Mouse (Mus musculus): ENCODE results near the gene Kcnc1. TPM values are rescaled to one million over a fixed set of nuclear protein-coding genes. Genes with fewer than 3 reads are reported as not detected.

Gene Kcnc1
- polyA plus RNA-seq (2016; fragmentation: Nextera tagmentation; extraction: Ambion mirVana): 0.37 and 1.3 TPM in 2 replicates

GRCm38 (mm10) chr7:46396231-46396927 lies at the start of gene Kcnc1:
Gene Kcnc1, plus strand, starts transcription at chr7:46396497.
- Histone ChIP-seq H3K36me3 (no peaks in the 10 kb centered on the region), H3K27ac (replicated peaks) (peak within 1 kb of the TSS; percentile 79), H3K9me3 (replicated peaks) (no peaks in the 10 kb centered on the region), H3K4me3 (peak within 1 kb of the TSS; percentile 72), H3K4me1 (peaks cover 26% of the 10 kb centered on the region), H3K27me3 (ENCODE audit: low read depth, poor library complexity, severe bottlenecking) (peaks cover 93% of the 10 kb centered on the region)
- WGBS: under 1% methylated on average over 62 of the region's 93 CpGs
- DNase-seq (ENCODE audit: low spot score): peak; percentile 82

- no peak for DNase-seq (ENCODE audit: low spot score)
- Histone ChIP-seq H3K27me3 (ENCODE audit: low read depth, poor library complexity, severe bottlenecking) (peaks cover 50% of the 10 kb centered on the region), H3K36me3 (no peaks in the 10 kb centered on the region), H3K27ac (replicated peaks) (no peak overlapping the region), H3K9me3 (replicated peaks) (no peaks in the 10 kb centered on the region), H3K4me1 (peaks cover 12% of the 10 kb centered on the region), H3K4me3 (no peak overlapping the region)
- 70% methylated on average over 4 of the region's 4 CpGs for WGBS
Observed at GRCm38 (mm10) chr7:46347692-46348091, 48.6 kb upstream of the Kcnc1 start.

- H3K4me3 ChIP-seq: peak overlapping the region; percentile 39
- no peak overlapping the region for H3K27ac ChIP-seq (replicated peaks)
- H3K9me3 ChIP-seq (replicated peaks): no peaks in the 10 kb centered on the region
- peaks cover 50% of the 10 kb centered on the region for H3K27me3 ChIP-seq (ENCODE audit: low read depth, poor library complexity, severe bottlenecking)
- H3K4me1 ChIP-seq: peaks cover 15% of the 10 kb centered on the region
- peak; percentile 15 for DNase-seq (ENCODE audit: low spot score)
- H3K36me3 ChIP-seq: no peaks in the 10 kb centered on the region
- WGBS: under 1% methylated on average over 36 of the region's 36 CpGs
Observed at GRCm38 (mm10) chr7:46348813-46349212, 47.5 kb upstream of the Kcnc1 start.

GRCm38 (mm10) chr7:46350119-46350702 lies 46.1 kb upstream of the Kcnc1 start:
- H3K9me3 ChIP-seq (replicated peaks): no peaks in the 10 kb centered on the region
- no peak overlapping the region for H3K4me3 ChIP-seq
- no peak overlapping the region for H3K27ac ChIP-seq (replicated peaks)
- DNase-seq (ENCODE audit: low spot score): no peak
- no peaks in the 10 kb centered on the region for H3K36me3 ChIP-seq
- peaks cover 50% of the 10 kb centered on the region for H3K27me3 ChIP-seq (ENCODE audit: low read depth, poor library complexity, severe bottlenecking)
- 51% methylated on average over 9 of the region's 9 CpGs for WGBS
- peaks cover 15% of the 10 kb centered on the region for H3K4me1 ChIP-seq

GRCm38 (mm10) chr7:46352748-46353147 lies 43.5 kb upstream of the Kcnc1 start:
- DNase-seq (ENCODE audit: low spot score): no peak
- no peaks in the 10 kb centered on the region for H3K36me3 ChIP-seq
- 70% methylated on average over 2 of the region's 2 CpGs for WGBS
- no peaks in the 10 kb centered on the region for H3K9me3 ChIP-seq (replicated peaks)
- H3K4me1 ChIP-seq: peaks cover 15% of the 10 kb centered on the region
- H3K27ac ChIP-seq (replicated peaks): no peak overlapping the region
- H3K27me3 ChIP-seq (ENCODE audit: low read depth, poor library complexity, severe bottlenecking): peaks cover 42% of the 10 kb centered on the region
- H3K4me3 ChIP-seq: no peak overlapping the region

GRCm38 (mm10) chr7:46353216-46353615 lies 43.1 kb upstream of the Kcnc1 start:
- Histone ChIP-seq H3K4me1 (peaks cover 15% of the 10 kb centered on the region), H3K27me3 (ENCODE audit: low read depth, poor library complexity, severe bottlenecking) (peaks cover 37% of the 10 kb centered on the region), H3K27ac (replicated peaks) (no peak overlapping the region), H3K9me3 (replicated peaks) (no peaks in the 10 kb centered on the region), H3K4me3 (no peak overlapping the region), H3K36me3 (no peaks in the 10 kb centered on the region)
- no peak for DNase-seq (ENCODE audit: low spot score)
- 68% methylated on average over 8 of the region's 8 CpGs for WGBS

GRCm38 (mm10) chr7:46353875-46354274 lies 42.4 kb upstream of the Kcnc1 start:
- peaks cover 30% of the 10 kb centered on the region for H3K27me3 ChIP-seq (ENCODE audit: low read depth, poor library complexity, severe bottlenecking)
- DNase-seq (ENCODE audit: low spot score): no peak
- H3K27ac ChIP-seq (replicated peaks): no peak overlapping the region
- no peaks in the 10 kb centered on the region for H3K9me3 ChIP-seq (replicated peaks)
- H3K4me1 ChIP-seq: peaks cover 11% of the 10 kb centered on the region
- H3K36me3 ChIP-seq: no peaks in the 10 kb centered on the region
- WGBS: 83% methylated on average over 4 of the region's 4 CpGs
- no peak overlapping the region for H3K4me3 ChIP-seq

- Histone ChIP-seq H3K27ac (replicated peaks) (no peak overlapping the region), H3K4me3 (no peak overlapping the region), H3K27me3 (ENCODE audit: low read depth, poor library complexity, severe bottlenecking) (no peaks in the 10 kb centered on the region), H3K36me3 (no peaks in the 10 kb centered on the region), H3K9me3 (replicated peaks) (no peaks in the 10 kb centered on the region), H3K4me1 (no peaks in the 10 kb centered on the region)
- no peak for DNase-seq (ENCODE audit: low spot score)
Observed at GRCm38 (mm10) chr7:46361776-46362175, 34.5 kb upstream of the Kcnc1 start.

- 58% methylated on average over 4 of the region's 5 CpGs for WGBS
- DNase-seq (ENCODE audit: low spot score): no peak
Observed at GRCm38 (mm10) chr7:46364154-46364553, 32.1 kb upstream of the Kcnc1 start.

GRCm38 (mm10) chr7:46365810-46366209 lies 30.5 kb upstream of the Kcnc1 start:
- Histone ChIP-seq H3K27me3 (ENCODE audit: low read depth, poor library complexity, severe bottlenecking) (no peaks in the 10 kb centered on the region), H3K36me3 (no peaks in the 10 kb centered on the region), H3K27ac (replicated peaks) (no peak overlapping the region), H3K4me1 (no peaks in the 10 kb centered on the region), H3K4me3 (no peak overlapping the region), H3K9me3 (replicated peaks) (no peaks in the 10 kb centered on the region)
- no peak for DNase-seq (ENCODE audit: low spot score)
- WGBS: 96% methylated on average over 1 of the region's 1 CpGs

More at GRCm38 (mm10) chr7:46364154-46364553, 32.1 kb upstream of the Kcnc1 start:
- H3K36me3 ChIP-seq: no peaks in the 10 kb centered on the region
- no peak overlapping the region for H3K4me3 ChIP-seq
- no peaks in the 10 kb centered on the region for H3K27me3 ChIP-seq (ENCODE audit: low read depth, poor library complexity, severe bottlenecking)
- H3K27ac ChIP-seq (replicated peaks): no peak overlapping the region
- no peaks in the 10 kb centered on the region for H3K9me3 ChIP-seq (replicated peaks)
- no peaks in the 10 kb centered on the region for H3K4me1 ChIP-seq

GRCm38 (mm10) chr7:46371104-46371503 lies 25.2 kb upstream of the Kcnc1 start:
- WGBS: 85% methylated on average over 4 of the region's 4 CpGs
- Histone ChIP-seq H3K27ac (replicated peaks) (no peak overlapping the region), H3K9me3 (replicated peaks) (no peaks in the 10 kb centered on the region), H3K4me3 (no peak overlapping the region), H3K4me1 (peaks cover 1% of the 10 kb centered on the region), H3K27me3 (ENCODE audit: low read depth, poor library complexity, severe bottlenecking) (peaks cover 44% of the 10 kb centered on the region), H3K36me3 (no peaks in the 10 kb centered on the region)
- DNase-seq (ENCODE audit: low spot score): no peak

GRCm38 (mm10) chr7:46376172-46377007 lies 19.9 kb upstream of the Kcnc1 start, which contains the start of gene Myod1:
Gene Myod1, plus strand, starts transcription at chr7:46376474.
- H3K36me3 ChIP-seq: no peaks in the 10 kb centered on the region
- 3% methylated on average over 44 of the region's 44 CpGs for WGBS
- no peak for DNase-seq (ENCODE audit: low spot score)

GRCm38 (mm10) chr7:46377008-46377346 lies 19.3 kb upstream of the Kcnc1 start:
- H3K27ac ChIP-seq (replicated peaks): no peak overlapping the region
- H3K9me3 ChIP-seq (replicated peaks): no peaks in the 10 kb centered on the region
- peak overlapping the region; percentile 46 for H3K4me3 ChIP-seq
- 2% methylated on average over 33 of the region's 33 CpGs for WGBS
- H3K27me3 ChIP-seq (ENCODE audit: low read depth, poor library complexity, severe bottlenecking): peaks cover 89% of the 10 kb centered on the region
- peak; percentile 54 for DNase-seq (ENCODE audit: low spot score)
- H3K4me1 ChIP-seq: peaks cover 31% of the 10 kb centered on the region
- no peaks in the 10 kb centered on the region for H3K36me3 ChIP-seq

More at GRCm38 (mm10) chr7:46376172-46377007, 19.9 kb upstream of the Kcnc1 start, which contains the start of gene Myod1:
- Histone ChIP-seq H3K27me3 (ENCODE audit: low read depth, poor library complexity, severe bottlenecking) (peaks cover 92% of the 10 kb centered on the region), H3K4me3 (peak within 1 kb of the TSS; percentile 46), H3K4me1 (peaks cover 31% of the 10 kb centered on the region), H3K9me3 (replicated peaks) (no peaks in the 10 kb centered on the region), H3K27ac (replicated peaks) (no peak within 1 kb of the TSS)

All from midbrain, embryonic 10.5 days (tissue).